Mouse (Mus musculus) CH12.LX (cell line): ENCODE data around the gene Defb43.

Experiments used
- BHLHE40 ChIP-seq: IDR thresholded peaks from 2 replicates; pipeline ENCODE4 v1.6.1; 2011; ENCODE audit warnings: mild to moderate bottlenecking, low read depth, low read length, improper control_type of control experiment
- CHD1 ChIP-seq: IDR thresholded peaks from 2 replicates; pipeline ENCODE4 v1.6.1; 2012; ENCODE audit warnings: low read depth, low read length, improper control_type of control experiment, inconsistent platforms
- CTCF ChIP-seq, 2 experiments: IDR thresholded peaks in 1 of 2; conservative IDR thresholded peaks in 1 of 2; 2 replicates each; pipeline ENCODE4 v1.5.1; 2011 to 2012; ENCODE audit warnings: low read depth in 2 of 2, low read length in 2 of 2, improper control_type of control experiment in 1 of 2, inconsistent platforms in 1 of 2, mild to moderate bottlenecking in 1 of 2, moderate library complexity in 1 of 2
- EP300 ChIP-seq: IDR thresholded peaks from 2 replicates; pipeline ENCODE4 v1.6.1; 2011; ENCODE audit warnings: low read length, improper control_type of control experiment
- IRF4 ChIP-seq: IDR thresholded peaks from 2 replicates; pipeline ENCODE4 v1.6.1; 2014; ENCODE audit warnings: low read depth, mild to moderate bottlenecking, inconsistent platforms, low read length, improper control_type of control experiment
- MEF2A ChIP-seq: IDR thresholded peaks from 2 replicates; pipeline ENCODE4 v1.6.1; 2014; ENCODE audit warnings: low read depth, mild to moderate bottlenecking, inconsistent platforms, low read length, improper control_type of control experiment, borderline replicate concordance
- POLR2A ChIP-seq: IDR thresholded peaks from 2 replicates; pipeline ENCODE4 v1.6.1; 2011; ENCODE audit warnings: low read depth, mild to moderate bottlenecking, improper control_type of control experiment, low read length
- RCOR1 ChIP-seq: conservative IDR thresholded peaks from 2 replicates; pipeline ENCODE4 v1.6.1; 2012; ENCODE audit warnings: low read depth, mild to moderate bottlenecking, inconsistent platforms, low read length, improper control_type of control experiment

DNA sequence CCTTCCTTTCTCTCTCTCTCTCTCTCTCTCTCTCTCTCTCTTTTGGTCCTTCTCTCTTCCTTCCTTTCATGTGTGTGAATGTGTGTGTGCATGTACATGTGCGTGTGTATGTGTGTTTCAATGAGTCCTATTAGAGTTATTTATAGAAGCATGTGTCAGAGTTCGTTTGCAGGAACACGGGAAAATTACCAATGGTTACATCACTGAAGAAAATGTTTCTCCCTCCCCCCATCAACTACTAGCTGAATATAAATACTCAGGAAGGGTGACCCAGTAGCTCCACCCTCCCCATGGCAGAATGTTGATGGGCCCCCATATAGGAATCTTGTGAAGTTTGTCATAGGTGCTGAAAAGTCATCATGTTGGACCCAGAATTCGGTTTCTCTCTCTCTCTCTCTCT lies 1.5 kb downstream of the Defb43 start:
- no peak for TF ChIP-seq EP300
- TF ChIP-seq CTCF (conservative IDR thresholded peaks at IDR 0.05 in 1 of 2, IDR thresholded peaks at IDR 0.05 in 1 of 2; ENCODE audit: low read depth in 2 of 2, low read length in 2 of 2) = no peak
- TF ChIP-seq MEF2A = no peak
- no peak for TF ChIP-seq CHD1
- no peak for TF ChIP-seq IRF4
- no peak for TF ChIP-seq BHLHE40
- no peak for TF ChIP-seq RCOR1
- no peak for TF ChIP-seq POLR2A
